Mouse (Mus musculus): ENCODE data around the gene Grid1. TPM values are rescaled to one million over a fixed set of nuclear protein-coding genes. Genes with fewer than 3 reads are reported as not detected.

Grid1 gene
- polyA plus RNA-seq, 1 experiment from 2014 or later = 0.17 TPM

DNA sequence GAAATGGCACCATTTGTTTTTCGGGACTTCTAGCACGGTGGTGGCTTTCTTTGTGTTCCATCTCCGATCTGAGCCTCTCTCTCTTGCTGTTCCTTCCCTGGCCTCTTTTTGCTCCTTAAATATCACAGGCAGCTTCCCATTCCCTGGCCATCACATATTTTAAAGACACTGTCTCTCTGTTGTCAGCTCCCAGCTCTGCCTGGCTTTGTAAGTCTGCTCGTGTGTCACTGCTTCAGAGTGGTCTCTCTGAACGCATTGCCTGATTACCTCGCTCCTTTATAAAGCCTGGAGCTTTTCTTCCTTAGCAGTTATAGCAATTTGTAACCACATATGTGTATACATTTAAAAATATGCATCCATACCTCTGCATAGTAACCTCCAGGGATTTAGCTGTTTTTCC is 648.3 kb downstream of the Grid1 start:
- H3K9ac ChIP-seq (ENCODE audit: low read length) = no peak overlapping the region
- no peak overlapping the region for H3K27ac ChIP-seq (replicated peaks; ENCODE audit: low read depth, low read length)
- no peak for ATAC-seq (ENCODE audit: insufficient number of reproducible peaks, low FRiP score, low TSS enrichment, low read depth)
- WGBS = 77% methylated on average over 6 of the region's 6 CpGs
- DNase-seq (ENCODE audit: low spot score) = no peak
- H3K27me3 ChIP-seq (ENCODE audit: control insufficient read depth, insufficient read depth, low read length) = no peaks in the 10 kb centered on the region
- H3K36me3 ChIP-seq (ENCODE audit: control insufficient read depth, insufficient read depth, low read length) = no peaks in the 10 kb centered on the region
- H3K4me1 ChIP-seq (ENCODE audit: control insufficient read depth, insufficient read depth, low read length) = no peaks in the 10 kb centered on the region
- H3K9me3 ChIP-seq (ENCODE audit: control insufficient read depth, low read length) = no peaks in the 10 kb centered on the region
- no peak overlapping the region for H3K4me2 ChIP-seq (ENCODE audit: low read depth, severe bottlenecking)
- no peak overlapping the region for H3K4me3 ChIP-seq (ENCODE audit: low read depth, low read length)

DNA sequence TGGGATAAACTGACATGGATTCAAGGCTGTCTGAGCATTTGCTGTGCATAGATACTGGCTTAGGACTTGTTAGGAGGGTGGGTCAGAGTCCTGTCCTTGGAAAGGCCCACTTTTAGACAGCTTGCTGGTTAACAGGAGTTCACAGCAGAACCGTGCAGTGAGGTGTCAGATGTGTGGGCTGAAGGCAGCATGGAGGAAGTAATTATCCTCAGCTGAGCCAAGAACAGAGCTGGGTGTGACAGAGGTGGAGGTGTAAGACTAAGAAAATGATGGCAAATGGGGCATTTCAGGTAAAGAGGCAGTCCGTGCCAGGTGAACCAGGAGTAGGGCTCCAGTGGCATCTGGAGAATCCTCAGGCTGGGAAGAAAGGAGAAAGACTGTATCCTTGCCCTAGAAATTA is 666.1 kb downstream of the Grid1 start:
- no peaks in the 10 kb centered on the region for H3K36me3 ChIP-seq (ENCODE audit: control insufficient read depth, insufficient read depth, low read length)
- H3K27me3 ChIP-seq (ENCODE audit: control insufficient read depth, insufficient read depth, low read length) = no peaks in the 10 kb centered on the region
- no peak for ATAC-seq (ENCODE audit: insufficient number of reproducible peaks, low FRiP score, low TSS enrichment, low read depth)
- no peak overlapping the region for H3K9ac ChIP-seq (ENCODE audit: low read length)
- H3K4me1 ChIP-seq (ENCODE audit: control insufficient read depth, insufficient read depth, low read length) = no peaks in the 10 kb centered on the region
- no peak overlapping the region for H3K4me3 ChIP-seq (ENCODE audit: low read depth, low read length)
- no peak overlapping the region for H3K4me2 ChIP-seq (ENCODE audit: low read depth, severe bottlenecking)
- DNase-seq (ENCODE audit: low spot score) = no peak
- no peaks in the 10 kb centered on the region for H3K9me3 ChIP-seq (ENCODE audit: control insufficient read depth, low read length)
- no peak overlapping the region for H3K27ac ChIP-seq (replicated peaks; ENCODE audit: low read depth, low read length)
- 66% methylated on average over 2 of the region's 2 CpGs for WGBS

DNA sequence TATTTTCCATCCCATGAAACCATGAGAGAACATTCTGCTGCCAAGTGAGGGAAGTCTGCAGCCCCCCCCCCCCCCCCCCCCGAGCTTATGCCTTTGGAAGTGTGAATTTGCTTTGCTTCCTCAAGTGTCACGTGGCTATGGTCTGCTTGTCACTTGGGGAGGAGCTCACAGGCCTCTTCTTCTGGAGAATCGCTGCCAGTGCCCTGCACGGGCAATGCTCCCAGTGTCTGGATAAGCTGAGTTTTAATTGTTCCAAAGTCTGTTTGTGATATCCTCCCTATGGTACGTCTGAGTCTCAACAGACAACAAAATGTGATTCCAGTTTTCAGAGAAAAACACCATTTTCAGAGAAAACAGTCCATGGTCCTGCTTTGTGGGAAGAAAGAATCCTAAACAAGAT is 682.4 kb downstream of the Grid1 start:
- Histone ChIP-seq H3K27ac (replicated peaks; ENCODE audit: low read depth, low read length) (no peak overlapping the region), H3K4me1 (ENCODE audit: control insufficient read depth, insufficient read depth, low read length) (no peaks in the 10 kb centered on the region), H3K4me3 (ENCODE audit: low read depth, low read length) (no peak overlapping the region), H3K36me3 (ENCODE audit: control insufficient read depth, insufficient read depth, low read length) (no peaks in the 10 kb centered on the region), H3K9ac (ENCODE audit: low read length) (no peak overlapping the region), H3K9me3 (ENCODE audit: control insufficient read depth, low read length) (no peaks in the 10 kb centered on the region), H3K27me3 (ENCODE audit: control insufficient read depth, insufficient read depth, low read length) (no peaks in the 10 kb centered on the region), H3K4me2 (ENCODE audit: low read depth, severe bottlenecking) (no peak overlapping the region)
- WGBS = 67% methylated on average over 5 of the region's 5 CpGs
- ATAC-seq (ENCODE audit: insufficient number of reproducible peaks, low FRiP score, low TSS enrichment, low read depth) (no peak), DNase-seq (ENCODE audit: low spot score) (no peak)

DNA sequence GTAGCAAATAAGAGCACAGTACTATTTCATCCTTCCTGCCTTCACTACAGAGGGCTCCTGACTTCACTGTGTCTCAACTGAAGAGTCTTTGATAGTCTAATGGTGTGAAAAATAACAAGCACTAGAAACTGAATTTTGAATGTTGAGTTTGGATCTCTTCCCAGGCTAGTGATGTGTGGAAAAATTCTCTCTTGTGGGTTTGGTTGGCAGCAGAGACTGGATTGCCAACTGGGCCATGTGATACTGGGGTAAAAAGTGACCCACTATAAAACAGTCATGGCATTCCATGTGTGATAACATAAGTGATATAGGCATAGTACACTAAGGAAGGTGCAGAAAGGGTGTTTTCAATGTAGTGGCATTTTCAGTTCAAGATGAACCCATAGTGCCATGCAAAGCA is 699.5 kb downstream of the Grid1 start:
- H3K27me3 ChIP-seq (ENCODE audit: control insufficient read depth, insufficient read depth, low read length) = no peaks in the 10 kb centered on the region
- no peak overlapping the region for H3K4me3 ChIP-seq (ENCODE audit: low read depth, low read length)
- no peak overlapping the region for H3K4me2 ChIP-seq (ENCODE audit: low read depth, severe bottlenecking)
- no peaks in the 10 kb centered on the region for H3K4me1 ChIP-seq (ENCODE audit: control insufficient read depth, insufficient read depth, low read length)
- H3K27ac ChIP-seq (replicated peaks; ENCODE audit: low read depth, low read length) = no peak overlapping the region
- H3K9me3 ChIP-seq (ENCODE audit: control insufficient read depth, low read length) = no peaks in the 10 kb centered on the region
- no peaks in the 10 kb centered on the region for H3K36me3 ChIP-seq (ENCODE audit: control insufficient read depth, insufficient read depth, low read length)
- no peak overlapping the region for H3K9ac ChIP-seq (ENCODE audit: low read length)
- ATAC-seq (ENCODE audit: insufficient number of reproducible peaks, low FRiP score, low TSS enrichment, low read depth) (no peak), DNase-seq (ENCODE audit: low spot score) (no peak)

DNA sequence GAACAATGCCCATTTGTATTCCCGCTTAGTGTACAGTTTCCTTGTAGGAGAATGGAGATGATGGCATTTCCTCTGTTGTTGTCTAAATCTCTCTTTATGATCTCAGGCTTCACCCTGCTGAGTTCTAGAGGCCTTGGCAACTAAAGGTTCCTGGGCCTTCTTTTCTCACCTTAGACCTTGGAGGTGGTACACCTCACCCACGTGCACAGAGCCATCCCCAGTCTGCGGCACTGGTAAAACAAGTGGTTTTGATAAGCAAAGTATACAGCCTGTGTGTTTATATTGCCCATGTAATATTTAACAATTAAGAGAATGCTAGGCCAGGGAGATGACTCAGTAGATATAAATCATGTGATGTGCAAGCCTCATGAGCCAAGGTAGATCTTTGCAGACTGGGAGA is 718.9 kb downstream of the Grid1 start:
- Histone ChIP-seq H3K4me3 (ENCODE audit: low read depth, low read length) (no peak overlapping the region), H3K9ac (ENCODE audit: low read length) (no peak overlapping the region), H3K4me1 (ENCODE audit: control insufficient read depth, insufficient read depth, low read length) (no peaks in the 10 kb centered on the region), H3K27ac (replicated peaks; ENCODE audit: low read depth, low read length) (no peak overlapping the region), H3K27me3 (ENCODE audit: control insufficient read depth, insufficient read depth, low read length) (no peaks in the 10 kb centered on the region), H3K9me3 (ENCODE audit: control insufficient read depth, low read length) (no peaks in the 10 kb centered on the region), H3K36me3 (ENCODE audit: control insufficient read depth, insufficient read depth, low read length) (no peaks in the 10 kb centered on the region), H3K4me2 (ENCODE audit: low read depth, severe bottlenecking) (no peak overlapping the region)
- DNase-seq (ENCODE audit: low spot score) (no peak), ATAC-seq (ENCODE audit: insufficient number of reproducible peaks, low FRiP score, low TSS enrichment, low read depth) (no peak)
- WGBS = 84% methylated on average over 3 of the region's 3 CpGs

DNA sequence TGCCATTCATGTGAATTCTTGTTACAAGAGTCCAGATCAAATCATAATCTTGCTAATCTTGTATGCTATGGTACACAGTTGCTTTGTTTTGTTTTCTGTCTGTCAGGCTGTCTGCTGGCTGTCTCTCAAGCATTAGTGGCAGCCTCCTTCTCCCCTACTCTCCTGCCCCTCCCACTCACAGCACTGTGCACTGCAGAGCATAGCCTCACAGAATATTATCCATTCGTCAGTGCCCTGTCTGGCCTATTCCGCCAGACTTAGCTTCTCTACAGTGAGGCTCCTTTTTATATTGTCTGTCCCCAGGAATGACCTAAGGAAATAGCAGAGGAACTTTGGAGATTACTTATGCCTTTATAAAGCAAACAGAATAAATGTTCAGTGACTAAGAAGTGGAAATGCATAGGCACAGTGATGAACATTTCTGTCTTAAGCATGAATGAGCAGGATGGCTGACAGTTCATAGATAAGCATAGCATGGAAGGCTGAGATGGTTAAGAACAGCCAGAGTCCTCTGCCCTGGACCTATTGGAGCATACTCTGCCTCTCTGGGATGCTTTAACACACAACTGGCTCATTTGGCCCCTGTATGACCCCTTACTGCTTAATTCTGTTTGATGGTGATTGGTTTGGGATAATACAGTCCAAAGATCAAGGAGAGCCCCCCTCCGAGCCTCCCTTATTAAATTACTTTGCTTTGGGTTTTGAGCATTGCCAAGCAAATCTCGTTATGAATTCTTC is 721.5 kb downstream of the Grid1 start:
- no peak overlapping the region for H3K4me3 ChIP-seq (ENCODE audit: low read depth, low read length)
- 61% methylated on average over 4 of the region's 4 CpGs for WGBS
- no peak for ATAC-seq (ENCODE audit: insufficient number of reproducible peaks, low FRiP score, low TSS enrichment, low read depth)
- no peak overlapping the region for H3K9ac ChIP-seq (ENCODE audit: low read length)
- H3K4me1 ChIP-seq (ENCODE audit: control insufficient read depth, insufficient read depth, low read length) = no peaks in the 10 kb centered on the region
- no peak overlapping the region for H3K27ac ChIP-seq (replicated peaks; ENCODE audit: low read depth, low read length)
- H3K4me2 ChIP-seq (ENCODE audit: low read depth, severe bottlenecking) = no peak overlapping the region
- no peaks in the 10 kb centered on the region for H3K36me3 ChIP-seq (ENCODE audit: control insufficient read depth, insufficient read depth, low read length)
- DNase-seq (ENCODE audit: low spot score) = no peak
- H3K9me3 ChIP-seq (ENCODE audit: control insufficient read depth, low read length) = no peaks in the 10 kb centered on the region
- H3K27me3 ChIP-seq (ENCODE audit: control insufficient read depth, insufficient read depth, low read length) = no peaks in the 10 kb centered on the region

DNA sequence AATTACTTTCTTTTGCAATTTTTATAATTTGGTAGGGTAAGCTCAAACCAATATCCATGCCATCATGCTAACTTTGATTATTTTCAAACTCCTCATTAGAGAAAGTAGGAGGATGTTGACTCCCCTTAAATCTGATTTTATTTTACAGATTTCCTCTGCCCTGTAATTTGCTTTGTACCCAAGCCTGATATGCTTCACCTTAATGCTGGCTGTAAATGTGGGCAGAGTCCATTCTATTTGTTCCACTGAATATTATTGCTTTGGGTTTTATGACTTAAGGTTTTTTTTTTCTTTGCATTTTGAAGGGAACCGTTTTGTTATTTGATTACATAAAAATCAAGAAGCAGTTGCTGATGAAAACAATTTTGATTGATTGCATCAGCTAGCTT is 722.1 kb downstream of the Grid1 start:
- H3K4me2 ChIP-seq (ENCODE audit: low read depth, severe bottlenecking) = no peak overlapping the region
- no peaks in the 10 kb centered on the region for H3K27me3 ChIP-seq (ENCODE audit: control insufficient read depth, insufficient read depth, low read length)
- no peak overlapping the region for H3K27ac ChIP-seq (replicated peaks; ENCODE audit: low read depth, low read length)
- DNase-seq (ENCODE audit: low spot score) (no peak), ATAC-seq (ENCODE audit: insufficient number of reproducible peaks, low FRiP score, low TSS enrichment, low read depth) (no peak)
- H3K36me3 ChIP-seq (ENCODE audit: control insufficient read depth, insufficient read depth, low read length) = no peaks in the 10 kb centered on the region
- no peak overlapping the region for H3K4me3 ChIP-seq (ENCODE audit: low read depth, low read length)
- H3K9me3 ChIP-seq (ENCODE audit: control insufficient read depth, low read length) = no peaks in the 10 kb centered on the region
- no peak overlapping the region for H3K9ac ChIP-seq (ENCODE audit: low read length)
- no peaks in the 10 kb centered on the region for H3K4me1 ChIP-seq (ENCODE audit: control insufficient read depth, insufficient read depth, low read length)
- WGBS = 68% methylated on average over 1 of the region's 1 CpGs

DNA sequence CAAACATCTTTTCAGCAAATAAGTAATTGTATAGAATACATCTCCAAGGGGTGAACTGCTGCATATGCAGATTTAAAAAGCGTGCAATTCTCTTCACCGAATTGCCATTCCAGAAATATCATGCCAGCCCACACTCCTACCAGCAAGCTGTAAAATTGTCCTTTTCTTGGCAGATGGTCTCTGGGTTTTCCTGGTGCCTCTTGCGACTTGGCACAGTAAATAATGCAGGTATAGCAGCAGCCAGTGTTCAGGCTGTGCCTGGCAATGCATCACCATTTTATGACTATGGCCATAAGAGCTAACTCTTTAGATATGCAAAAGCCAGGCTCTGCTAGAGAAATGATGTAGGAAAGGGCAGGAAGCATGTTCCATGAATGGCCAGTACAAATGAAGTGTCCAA is 734.4 kb downstream of the Grid1 start:
- DNase-seq (ENCODE audit: low spot score) (no peak), ATAC-seq (ENCODE audit: insufficient number of reproducible peaks, low FRiP score, low TSS enrichment, low read depth) (no peak)
- H3K4me1 ChIP-seq (ENCODE audit: control insufficient read depth, insufficient read depth, low read length) = no peaks in the 10 kb centered on the region
- H3K4me2 ChIP-seq (ENCODE audit: low read depth, severe bottlenecking) = no peak overlapping the region
- no peak overlapping the region for H3K4me3 ChIP-seq (ENCODE audit: low read depth, low read length)
- no peaks in the 10 kb centered on the region for H3K36me3 ChIP-seq (ENCODE audit: control insufficient read depth, insufficient read depth, low read length)
- no peak overlapping the region for H3K27ac ChIP-seq (replicated peaks; ENCODE audit: low read depth, low read length)
- no peaks in the 10 kb centered on the region for H3K27me3 ChIP-seq (ENCODE audit: control insufficient read depth, insufficient read depth, low read length)
- 84% methylated on average over 3 of the region's 3 CpGs for WGBS
- no peak overlapping the region for H3K9ac ChIP-seq (ENCODE audit: low read length)
- H3K9me3 ChIP-seq (ENCODE audit: control insufficient read depth, low read length) = no peaks in the 10 kb centered on the region

DNA sequence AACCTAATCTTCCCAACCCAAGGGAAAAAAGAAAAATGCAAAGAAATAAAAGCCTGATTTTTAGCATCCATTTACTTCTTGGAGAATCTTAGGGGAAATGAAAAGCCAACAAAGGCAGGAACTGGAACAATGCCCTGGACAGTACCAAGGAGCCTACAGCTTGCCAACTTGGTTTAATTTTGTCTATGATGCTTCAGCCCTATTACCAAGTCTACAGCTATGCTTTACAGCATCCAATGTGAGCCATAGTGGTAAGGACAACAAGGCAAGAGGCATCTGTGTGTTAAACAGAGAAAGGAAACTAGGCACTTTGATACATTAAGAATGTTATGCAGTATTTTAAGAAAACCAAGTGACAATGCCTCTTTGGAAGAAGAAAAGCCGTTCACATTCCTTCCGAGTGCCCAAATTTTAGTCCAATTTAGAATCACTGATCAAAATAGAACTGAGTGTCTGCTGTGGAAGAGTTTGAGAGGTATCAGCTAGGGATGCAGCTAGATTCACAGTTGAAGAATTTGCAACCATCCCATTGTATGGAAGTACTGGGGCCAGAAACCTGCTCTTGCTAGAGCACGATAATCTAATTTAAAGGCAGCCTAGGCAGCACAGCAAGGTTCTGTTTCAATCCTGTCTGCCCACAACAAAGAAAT is 741.5 kb downstream of the Grid1 start:
- Histone ChIP-seq H3K4me1 (ENCODE audit: control insufficient read depth, insufficient read depth, low read length) (no peaks in the 10 kb centered on the region), H3K36me3 (ENCODE audit: control insufficient read depth, insufficient read depth, low read length) (no peaks in the 10 kb centered on the region), H3K4me2 (ENCODE audit: low read depth, severe bottlenecking) (no peak overlapping the region), H3K27me3 (ENCODE audit: control insufficient read depth, insufficient read depth, low read length) (no peaks in the 10 kb centered on the region), H3K27ac (replicated peaks; ENCODE audit: low read depth, low read length) (no peak overlapping the region), H3K9ac (ENCODE audit: low read length) (no peak overlapping the region), H3K4me3 (ENCODE audit: low read depth, low read length) (no peak overlapping the region), H3K9me3 (ENCODE audit: control insufficient read depth, low read length) (no peaks in the 10 kb centered on the region)
- 86% methylated on average over 3 of the region's 3 CpGs for WGBS
- ATAC-seq (ENCODE audit: insufficient number of reproducible peaks, low FRiP score, low TSS enrichment, low read depth) (no peak), DNase-seq (ENCODE audit: low spot score) (no peak)
